Comparison of ENCODE assay signal across 16 mouse cellular contexts in the genomic region with DNA sequence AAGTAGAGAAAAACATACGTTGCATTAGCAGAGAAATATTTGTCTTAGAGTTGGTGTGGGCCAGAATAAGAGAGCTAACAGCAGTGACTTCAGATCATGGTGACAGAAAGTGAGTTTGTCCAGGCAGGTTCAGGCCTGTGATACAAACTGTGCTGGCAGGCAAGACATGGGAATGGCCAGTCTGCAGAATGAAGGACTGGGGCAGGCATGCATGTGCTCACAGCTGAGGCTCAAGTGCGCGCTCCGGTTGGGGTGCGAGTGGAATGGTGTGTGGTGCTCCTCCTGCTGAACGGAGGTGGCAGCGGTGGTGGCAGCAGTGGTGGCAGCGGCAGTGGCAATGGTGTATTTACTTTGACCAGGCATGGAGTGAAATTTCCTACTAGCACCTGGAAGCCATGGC.
A peak's percentile ranks its signal among the peaks of the same experiment; 100 is the strongest.
DNase-seq lines count a peak whose midpoint lies in the region; ATAC-seq and TF ChIP-seq lines count a peak whose summit lies in the region.
"Had no signal": no experiment of that assay in that cellular context is flagged by ENCODE, and none has a peak within 500 bp of the region (broad histone marks: within the 10 kb centered on the region; RNA-seq: fewer than 3 reads in every experiment).

No protein-coding gene starts in this region.

- H3K9me3 ChIP-seq in heart, embryonic 12.5 days (replicated peaks): no peaks in the 10 kb centered on the region
- no peaks in the 10 kb centered on the region for H3K9me3 ChIP-seq in kidney, embryonic 16.5 days (ENCODE audit: low read length)
- no peaks in the 10 kb centered on the region for H3K9me3 ChIP-seq in stomach, postnatal 0 days (ENCODE audit: control insufficient read depth, low read length)
- H3K9me3 ChIP-seq: embryonic facial prominence, embryonic 12.5 days; forebrain, embryonic 10.5 days; hindbrain, embryonic 13.5 days; midbrain, embryonic 10.5 days had no signal

- peaks cover 22% of the 10 kb centered on the region for H3K4me1 ChIP-seq in heart, embryonic 12.5 days (replicated peaks)
- no peaks in the 10 kb centered on the region for H3K4me1 ChIP-seq in kidney, embryonic 16.5 days (ENCODE audit: insufficient read depth, low read length)
- no peaks in the 10 kb centered on the region for H3K4me1 ChIP-seq in stomach, postnatal 0 days (replicated peaks; ENCODE audit: control insufficient read depth, insufficient read depth)
- H3K4me1 ChIP-seq: embryonic facial prominence, embryonic 12.5 days; hindbrain, embryonic 13.5 days had no signal

- no peak for TF ChIP-seq EP300 in stomach, postnatal 0 days (optimal IDR thresholded peaks at IDR 0.05)

- peak overlapping the region; percentile 24 for H3K27ac ChIP-seq in heart, embryonic 12.5 days (ENCODE audit: poor library complexity, severe bottlenecking)
- no peak overlapping the region for H3K27ac ChIP-seq in kidney, embryonic 16.5 days (ENCODE audit: low read length)
- H3K27ac ChIP-seq in stomach, postnatal 0 days (replicated peaks): no peak overlapping the region
- H3K27ac ChIP-seq: embryonic facial prominence, embryonic 12.5 days; forebrain, embryonic 10.5 days; hindbrain, embryonic 13.5 days had no signal

- intact Hi-C loops in heart, postnatal 14 days (cut with DNase I): no loop called here

- H3K9ac ChIP-seq in heart, embryonic 12.5 days: peak overlapping the region; percentile 6; the same call in 1 of the 2 replicates
- no peak overlapping the region for H3K9ac ChIP-seq in kidney, embryonic 16.5 days (replicated peaks; ENCODE audit: low read length)
- H3K9ac ChIP-seq in stomach, postnatal 0 days (ENCODE audit: low read length): no peak overlapping the region
- H3K9ac ChIP-seq: embryonic facial prominence, embryonic 12.5 days; hindbrain, embryonic 13.5 days had no signal

- H3K36me3 ChIP-seq in heart, embryonic 12.5 days: no peaks in the 10 kb centered on the region
- H3K36me3 ChIP-seq in kidney, embryonic 16.5 days (ENCODE audit: insufficient read depth, low read length): no peaks in the 10 kb centered on the region
- H3K36me3 ChIP-seq in stomach, postnatal 0 days (ENCODE audit: control insufficient read depth, insufficient read depth, low read length): no peaks in the 10 kb centered on the region
- H3K36me3 ChIP-seq: embryonic facial prominence, embryonic 12.5 days; forebrain, embryonic 10.5 days; hindbrain, embryonic 13.5 days; midbrain, embryonic 10.5 days had no signal

- no peaks in the 10 kb centered on the region for H3K27me3 ChIP-seq in heart, embryonic 12.5 days (replicated peaks)
- no peaks in the 10 kb centered on the region for H3K27me3 ChIP-seq in kidney, embryonic 16.5 days (ENCODE audit: insufficient read depth, low read length)
- no peaks in the 10 kb centered on the region for H3K27me3 ChIP-seq in stomach, postnatal 0 days (ENCODE audit: control insufficient read depth, insufficient read depth, low read length)
- H3K27me3 ChIP-seq: embryonic facial prominence, embryonic 12.5 days; hindbrain, embryonic 13.5 days had no signal

- peak; percentile 47; the same call in 1 of the 2 replicates for ATAC-seq in heart, embryonic 12.5 days (ENCODE audit: insufficient number of reproducible peaks, low FRiP score)
- ATAC-seq in kidney, embryonic 16.5 days (ENCODE audit: low FRiP score, low TSS enrichment): peak; percentile 35; the same call in 1 of the 2 replicates
- ATAC-seq in stomach, postnatal 0 days (ENCODE audit: low FRiP score, low TSS enrichment): no peak
- ATAC-seq: activated CD4-positive, CD25-positive, alpha-beta regulatory T cell, adult 4 months had no signal

- H3K4me3 ChIP-seq in heart, embryonic 12.5 days: no peak overlapping the region; the same call in 1 of the 2 replicates
- H3K4me3 ChIP-seq in kidney, embryonic 16.5 days (ENCODE audit: low read length): no peak overlapping the region
- H3K4me3 ChIP-seq in stomach, postnatal 0 days (ENCODE audit: low read depth, low read length): no peak overlapping the region
- H3K4me3 ChIP-seq: embryonic facial prominence, embryonic 12.5 days; forebrain, embryonic 10.5 days; hindbrain, embryonic 13.5 days; midbrain, embryonic 10.5 days had no signal

- no peak for DNase-seq in heart, postnatal 14 days
- no peak for DNase-seq in kidney, postnatal 10 days
- DNase-seq in urinary bladder, adult 18-20 months (ENCODE audit: low spot score in 2 of 2): peak; percentile 7 to 33
- no peak for DNase-seq in urinary bladder, postnatal 10 days (ENCODE audit: low spot score)
- DNase-seq in stomach, postnatal 0 days (ENCODE audit: low spot score): peak; percentile 19
- no peak for DNase-seq in cerebellum, adult 18-20 months
- DNase-seq: cerebellum, postnatal 25 days; gastrocnemius, postnatal 14 days; kidney, adult 11 months had no signal

- peak overlapping the region; percentile 40 for H3K4me2 ChIP-seq in heart, embryonic 12.5 days
- H3K4me2 ChIP-seq in kidney, embryonic 16.5 days (replicated peaks; ENCODE audit: low read depth, low read length): no peak overlapping the region; the same call in 1 of the 2 replicates
- 0 out of 2 replicates have a peak overlapping the region, but pooled peaks have one; percentile 1 for H3K4me2 ChIP-seq in stomach, postnatal 0 days (replicated peaks; ENCODE audit: low read depth)
- H3K4me2 ChIP-seq: hindbrain, embryonic 13.5 days had no signal

- WGBS in heart, embryonic 12.5 days: 51% methylated on average over 8 of the region's 8 CpGs
- WGBS in kidney, embryonic 16.5 days: 62% methylated on average over 8 of the region's 8 CpGs
- WGBS in stomach, postnatal 0 days: 32% methylated on average over 8 of the region's 8 CpGs

- no peak for TF ChIP-seq CTCF in stomach, postnatal 0 days (IDR thresholded peaks at IDR 0.05; ENCODE audit: low read depth)

Comparison
In these comparisons a context has a peak if more than half of its experiments do, and no peak if none do; other contexts are left out.
1. DNase-seq: peak in urinary bladder, adult 18-20 months (2 of 2) and stomach, postnatal 0 days (single experiment); none in heart, postnatal 14 days (0 of 2), kidney, postnatal 10 days (single experiment), urinary bladder, postnatal 10 days (single experiment) and cerebellum, adult 18-20 months (0 of 2).